Mouse (Mus musculus): Measurements from ENCODE around the gene Srsf7.

- TF ChIP-seq CTCF (IDR thresholded peaks at IDR 0.05; ENCODE audit: borderline replicate concordance, control insufficient read depth, extremely low read depth, insufficient read depth, low read length, poor library complexity), result no peak
- no peak for TF ChIP-seq POLR2A (IDR thresholded peaks at IDR 0.05; ENCODE audit: control insufficient read depth, extremely low read depth, insufficient read depth, low read length, poor library complexity)
Measured at GRCm38 (mm10) chr17:80223829-80224228, 16.7 kb upstream of the Srsf7 start.

Measured in thymus, adult 2 months (tissue).